Mouse (Mus musculus) MEL (cell line): ENCODE measurements around the gene Ttc9c. TPM values are rescaled to one million over a fixed set of nuclear protein-coding genes. Genes with fewer than 3 reads are reported as not detected.

Experiments used
- DNase-seq: peaks from one replicate; pipeline ENCODE4 v3.0.0; 2011; ENCODE audit warnings: low read depth, low spot score
- H3K27ac ChIP-seq: 2 replicates; pipeline ENCODE4 v1.5.1; 2012; ENCODE audit warnings: low read depth, mild to moderate bottlenecking, control low read depth, low read length, moderate library complexity; ENCODE audit not compliant: control insufficient read depth
- H3K27me3 ChIP-seq, 2 experiments: fragments of 150-350 bp in 1 of 2; sonication (generic) in 1 of 2; 2 replicates each; pipeline ENCODE4 v1.6.1; 2012; ENCODE audit warnings: low read length in 2 of 2, mild to moderate bottlenecking in 2 of 2, improper control_type of control experiment in 1 of 2, moderate library complexity in 1 of 2; ENCODE audit not compliant: insufficient read depth in 2 of 2, control insufficient read depth in 1 of 2
- H3K36me3 ChIP-seq, 2 experiments: 2 replicates each; pipeline ENCODE4 v1.6.1; 2012 to 2014; ENCODE audit warnings: low read length in 2 of 2, improper control_type of control experiment in 1 of 2, inconsistent platforms in 1 of 2, mild to moderate bottlenecking in 1 of 2; ENCODE audit not compliant: insufficient read depth in 2 of 2, control insufficient read depth in 1 of 2
- H3K4me1 ChIP-seq, 2 experiments: fragments of 150-350 bp in 1 of 2; sonication (generic) in 1 of 2; 2 replicates each; pipeline ENCODE4 v1.6.1; 2012; ENCODE audit warnings: low read length in 2 of 2, improper control_type of control experiment in 1 of 2, mild to moderate bottlenecking in 1 of 2; ENCODE audit not compliant: insufficient read depth in 2 of 2, control insufficient read depth in 1 of 2
- H3K4me3 ChIP-seq, 2 experiments: fragments of 150-350 bp in 1 of 2; sonication (generic) in 1 of 2; 2 replicates each; pipeline ENCODE4 v1.5.1; 2012; ENCODE audit warnings: low read depth in 2 of 2, low read length in 2 of 2, mild to moderate bottlenecking in 2 of 2, moderate library complexity in 2 of 2, control low read depth in 1 of 2, improper control_type of control experiment in 1 of 2; ENCODE audit not compliant: control insufficient read depth in 1 of 2, insufficient read depth in 1 of 2
- H3K79me2 ChIP-seq: 2 replicates; pipeline ENCODE4 v1.6.1; 2012; ENCODE audit warnings: mild to moderate bottlenecking, low read length, moderate library complexity; ENCODE audit not compliant: control insufficient read depth, poor library complexity, insufficient read depth
- H3K9ac ChIP-seq: 2 replicates; pipeline ENCODE4 v1.6.1; 2012; ENCODE audit warnings: low read depth, mild to moderate bottlenecking, control low read depth, low read length, moderate library complexity; ENCODE audit not compliant: control insufficient read depth, poor library complexity, severe bottlenecking
- H3K9me3 ChIP-seq: fragments of 150-350 bp; sonication (generic); replicated peaks from 2 replicates; pipeline ENCODE4 v1.6.1; 2012; ENCODE audit warnings: mild to moderate bottlenecking, low read length, improper control_type of control experiment, moderate library complexity; ENCODE audit not compliant: insufficient read depth
- CHD2 ChIP-seq: IDR thresholded peaks from 2 replicates; pipeline ENCODE4 v1.6.1; 2011; ENCODE audit warnings: low read length, improper control_type of control experiment
- CTCF ChIP-seq, 3 experiments: IDR thresholded peaks in 2 of 3; conservative IDR thresholded peaks in 1 of 3; 2 replicates each; pipeline ENCODE4 v1.5.1; 2011 to 2012; ENCODE audit warnings: low read length in 3 of 3, low read depth in 2 of 3, mild to moderate bottlenecking in 2 of 3, improper control_type of control experiment in 1 of 3, inconsistent platforms in 1 of 3, mixed read lengths in 1 of 3, moderate library complexity in 1 of 3; ENCODE audit not compliant: control insufficient read depth in 1 of 3, insufficient read depth in 1 of 3, poor library complexity in 1 of 3, severe bottlenecking in 1 of 3
- ETS1 ChIP-seq: IDR thresholded peaks from 2 replicates; pipeline ENCODE4 v1.6.1; 2012; ENCODE audit warnings: low read depth, mild to moderate bottlenecking, inconsistent platforms, low read length, improper control_type of control experiment, moderate library complexity
- MEF2A ChIP-seq: IDR thresholded peaks from 2 replicates; pipeline ENCODE4 v1.6.1; 2014; ENCODE audit warnings: low read depth, mild to moderate bottlenecking, inconsistent platforms, low read length, improper control_type of control experiment; ENCODE audit not compliant: poor library complexity, insufficient replicate concordance, severe bottlenecking; ENCODE audit errors: extremely low read depth
- POLR2A ChIP-seq, 2 experiments: IDR thresholded peaks; 2 replicates each; pipeline ENCODE4 v1.6.1; 2011 to 2012; ENCODE audit warnings: low read length in 2 of 2, mild to moderate bottlenecking in 2 of 2, control low read depth in 1 of 2, improper control_type of control experiment in 1 of 2, low read depth in 1 of 2, moderate library complexity in 1 of 2; ENCODE audit not compliant: control insufficient read depth in 1 of 2, insufficient read depth in 1 of 2, poor library complexity in 1 of 2
- POLR2AphosphoS5 ChIP-seq: IDR thresholded peaks from 2 replicates; pipeline ENCODE4 v1.6.1; 2012; ENCODE audit warnings: low read depth, borderline replicate concordance, mild to moderate bottlenecking, inconsistent platforms, low read length, moderate library complexity, mixed read lengths
- UBTF ChIP-seq: IDR thresholded peaks from 2 replicates; pipeline ENCODE4 v1.6.1; 2012; ENCODE audit warnings: low read depth, mild to moderate bottlenecking, inconsistent platforms, low read length, improper control_type of control experiment, moderate library complexity, borderline replicate concordance; ENCODE audit not compliant: insufficient read depth
- USF1 ChIP-seq: IDR thresholded peaks from 2 replicates; pipeline ENCODE4 v1.6.1; 2014; ENCODE audit warnings: low read depth, mild to moderate bottlenecking, inconsistent platforms, low read length, improper control_type of control experiment, moderate library complexity
- polyA plus RNA-seq, 2 experiments: library from polyadenylated mRNA; stranded (reverse) in 1 of 2; unstranded in 1 of 2; fragments of >175 nt in 1 of 2; fragments of >200 nt in 1 of 2; gene quantifications; 2 replicates each; pipeline versions ENCODE4 v1.2.1 to v1.2.4; 2012; ENCODE audit warnings: low replicate concordance in 2 of 2, low read depth in 1 of 2; ENCODE audit not compliant: insufficient read length in 2 of 2, insufficient read depth in 1 of 2, missing spikeins in 1 of 2
- total RNA-seq: library from RNA; depleted of rRNA; stranded (reverse); fragments of 300-350 nt; gene quantifications from 2 replicates; pipeline ENCODE4 v1.2.3, GENCODE M21; 2012

Gene Ttc9c
- total and polyA plus RNA-seq, 3 experiments = 24.2 to 29.8 TPM; not detected in 1

GRCm38 (mm10) chr19:8839908-8840791, 21.0 kb upstream of the Ttc9c start (continued):
- no peak for TF ChIP-seq POLR2AphosphoS5
- no peak for TF ChIP-seq UBTF
- no peak for TF ChIP-seq CHD2
- TF ChIP-seq MEF2A = no peak

DNA sequence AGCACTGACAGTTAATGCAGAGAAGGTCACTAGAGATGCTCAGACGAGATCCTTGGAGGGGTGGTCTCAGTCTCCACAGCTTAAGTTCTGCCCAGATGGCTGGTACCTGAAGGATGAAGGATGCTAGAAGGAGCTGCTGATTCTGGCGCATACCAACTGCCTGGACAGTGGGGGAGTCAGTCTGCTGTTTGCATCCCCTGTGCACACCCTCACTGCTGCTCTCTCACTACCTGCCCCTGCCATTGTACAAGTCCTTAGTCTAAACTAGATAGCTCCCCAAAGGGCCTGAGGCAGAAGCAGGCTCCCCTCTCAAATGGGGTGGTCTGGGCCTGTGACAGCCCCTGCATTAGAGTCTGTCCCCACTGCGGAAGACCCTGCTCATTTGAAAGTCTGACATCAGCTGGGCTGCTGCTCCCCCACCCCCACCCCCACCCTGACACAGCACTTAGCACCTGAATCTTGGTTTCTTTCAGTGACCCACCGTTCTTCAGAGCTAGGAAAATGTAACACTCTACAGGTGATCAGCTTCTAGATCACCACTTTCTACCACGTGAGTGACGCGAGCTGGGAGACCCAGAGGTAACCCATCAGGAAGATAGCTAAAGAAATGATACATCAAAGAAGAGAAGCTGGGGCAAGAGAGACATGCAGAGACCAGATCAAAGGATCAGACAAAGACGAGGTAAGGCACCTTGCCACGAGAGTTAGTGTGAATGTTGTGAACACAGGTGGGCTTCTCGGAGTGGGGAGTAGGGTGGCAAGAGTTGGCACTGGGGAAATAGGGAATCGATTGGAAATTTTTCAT, 20.2 kb upstream of the Ttc9c start, which contains the start of gene Gng3:
Gene Gng3, minus strand, starts transcription at position 92 of the 805 bp plus-strand sequence.
- Histone ChIP-seq H3K4me1 (peaks cover 3 to 17% of the 10 kb centered on the region in 2 experiments), H3K27ac (no peak within 1 kb of the TSS; the same call in 1 of the 2 replicates), H3K79me2 (no peaks in the 10 kb centered on the region; the same call in 1 of the 2 replicates)
- no peak for TF ChIP-seq USF1
- TF ChIP-seq, all 39 proteins: peak for 0
- Histone ChIP-seq H3K9me3 (no peaks in the 10 kb centered on the region), H3K4me3 (peak within 1 kb of the TSS; percentile 77 to 96), H3K9ac (peak within 1 kb of the TSS; percentile 91), H3K36me3 (peaks cover 2 to 14% of the 10 kb centered on the region in 2 experiments), H3K27me3 (no peaks in the 10 kb centered on the region)
- no peak for DNase-seq

DNA sequence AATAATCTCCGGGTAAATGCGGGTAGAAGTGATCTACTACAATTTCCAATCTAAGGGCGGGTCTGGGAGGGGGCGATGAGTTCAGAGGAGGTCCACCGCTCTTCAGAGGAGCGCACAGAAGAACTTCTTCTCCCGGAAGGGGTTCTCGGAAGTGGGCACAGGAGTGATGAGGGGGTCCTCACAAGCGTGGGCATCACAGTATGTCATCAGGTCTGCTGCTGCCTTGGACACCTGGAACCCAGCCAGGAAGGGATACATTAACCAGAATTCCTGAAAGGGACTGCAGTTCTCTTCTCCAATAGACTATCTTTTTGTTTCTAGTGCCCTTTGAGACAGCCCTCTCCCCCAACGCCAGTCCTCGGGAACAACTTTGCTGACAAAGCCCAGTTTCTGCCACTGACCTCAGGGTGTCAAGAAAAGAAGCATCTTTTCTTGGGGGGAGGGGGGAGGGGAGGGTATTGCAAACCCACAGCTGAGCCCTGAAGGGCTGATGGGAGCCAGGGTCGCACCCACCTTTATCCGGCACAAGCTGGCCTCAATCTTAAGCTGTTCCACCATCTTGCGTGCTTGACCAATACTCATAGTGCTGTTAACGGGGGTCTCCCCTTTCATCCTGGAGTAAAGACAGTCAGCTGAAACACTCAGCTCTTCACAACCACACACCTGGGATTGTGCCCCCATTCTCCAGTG, 19.1 kb upstream of the Ttc9c start:
- Histone ChIP-seq H3K4me1 (peaks cover 3 to 17% of the 10 kb centered on the region in 2 experiments), H3K9me3 (no peaks in the 10 kb centered on the region), H3K27ac (peak overlapping the region; percentile 92; the same call in 1 of the 2 replicates), H3K27me3 (no peaks in the 10 kb centered on the region), H3K79me2 (no peaks in the 10 kb centered on the region; the same call in 1 of the 2 replicates), H3K4me3 (peak overlapping the region; percentile 56 to 64), H3K9ac (peak overlapping the region; percentile 91), H3K36me3 (peaks cover 6 to 14% of the 10 kb centered on the region in 2 experiments)
- DNase-seq = no peak
- TF ChIP-seq ETS1 (no peak), CHD2 (no peak), POLR2A (IDR thresholded peaks at IDR 0.05; ENCODE audit: control insufficient read depth in 1 of 2, insufficient read depth in 1 of 2, low read depth in 1 of 2, low read length in 2 of 2, poor library complexity in 1 of 2) (no peak), CTCF (IDR thresholded peaks at IDR 0.05 in 2 of 3, conservative IDR thresholded peaks at IDR 0.05 in 1 of 3; ENCODE audit: control insufficient read depth in 1 of 3, insufficient read depth in 1 of 3, low read depth in 2 of 3, low read length in 3 of 3, poor library complexity in 1 of 3, severe bottlenecking in 1 of 3) (no peak)
